Mouse (Mus musculus) MN1 (cell line): ENCODE results near the gene Hs2st1.

Source experiments
- DNase-seq: peaks from one replicate; pipeline ENCODE4 v3.0.0-alpha.2; 2016; ENCODE audit warnings: low spot score

Gene Hs2st1

DNA sequence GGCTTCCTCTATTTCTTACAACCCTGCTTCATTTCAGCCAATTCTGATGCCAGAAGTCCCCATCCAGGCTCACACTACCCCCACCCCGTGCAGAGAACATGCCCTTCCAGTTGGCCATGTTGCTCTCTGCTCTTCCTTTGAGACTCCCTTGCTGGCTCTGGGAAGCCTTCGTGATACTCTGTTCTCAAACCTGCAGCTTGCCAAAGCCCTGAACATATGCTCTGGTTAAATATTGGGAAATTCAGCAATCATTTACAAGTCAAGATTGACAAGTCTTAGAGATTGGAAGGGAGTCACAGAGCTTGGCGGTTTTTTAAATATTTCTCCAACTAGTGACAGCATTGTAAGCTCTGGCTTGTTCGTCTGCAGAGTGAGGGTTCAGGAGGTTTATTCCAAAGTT is 183.5 kb downstream of the Hs2st1 start:
- DNase-seq: no peak

GRCm38 (mm10) chr3:144384648-144385047 is 185.3 kb downstream of the Hs2st1 start:
- no peak for DNase-seq

- no peak for DNase-seq
Measured at GRCm38 (mm10) chr3:144381431-144381980, 188.5 kb downstream of the Hs2st1 start.

- DNase-seq: peak; percentile 24
Measured at GRCm38 (mm10) chr3:144380921-144381320, 189.1 kb downstream of the Hs2st1 start.

GRCm38 (mm10) chr3:144379801-144380200 is 190.2 kb downstream of the Hs2st1 start:
- DNase-seq: no peak
